Mouse (Mus musculus) heart, postnatal 0 days (tissue): ENCODE measurements around the gene Gm10392. TPM values are rescaled to one million over a fixed set of nuclear protein-coding genes. Genes with fewer than 3 reads are reported as not detected.

ENCODE experiments used
- ATAC-seq: fragments of 200-750 bp; cut with Nextera tagmentation; 2 replicates; pipeline ENCODE4 v1.8.0; 2017; ENCODE audit warnings: low read depth, moderate number of reproducible peaks, moderate library complexity; ENCODE audit not compliant: insufficient read depth
- DNase-seq: peaks from one replicate; pipeline ENCODE4 v3.0.0-alpha.2; 2016; ENCODE audit warnings: low spot score
- H3K27ac ChIP-seq: fragments of 300-500 bp; sonication (generic); 2 replicates; pipeline ENCODE4 v1.5.1; 2014; ENCODE audit warnings: low read depth, mild to moderate bottlenecking
- H3K27me3 ChIP-seq: fragments of 300-500 bp; sonication (generic); 2 replicates; pipeline ENCODE4 v1.6.1; 2014; ENCODE audit warnings: low read length, mixed read lengths; ENCODE audit not compliant: control insufficient read depth, insufficient read depth
- H3K36me3 ChIP-seq: fragments of 300-500 bp; sonication (generic); replicated peaks from 2 replicates; pipeline ENCODE4 v1.6.1; 2014; ENCODE audit warnings: low read length, mixed read lengths; ENCODE audit not compliant: control insufficient read depth, insufficient read depth
- H3K4me1 ChIP-seq: fragments of 300-500 bp; sonication (generic); 2 replicates; pipeline ENCODE4 v1.6.1; 2014; ENCODE audit warnings: antibody characterized with exemption; ENCODE audit not compliant: control insufficient read depth, insufficient read depth
- H3K4me2 ChIP-seq: fragments of 300-500 bp; sonication (generic); 2 replicates; pipeline ENCODE4 v1.6.1; 2014; ENCODE audit warnings: low read depth, mild to moderate bottlenecking, low read length, moderate library complexity
- H3K4me3 ChIP-seq: fragments of 300-500 bp; sonication (generic); 2 replicates; pipeline ENCODE4 v1.5.1; 2014; ENCODE audit warnings: low read depth, low read length
- H3K9ac ChIP-seq: fragments of 300-500 bp; sonication (generic); replicated peaks from 2 replicates; pipeline ENCODE4 v1.6.1; 2014; ENCODE audit warnings: low read depth, low read length, mixed read lengths
- H3K9me3 ChIP-seq: fragments of 300-500 bp; sonication (generic); replicated peaks from 2 replicates; pipeline ENCODE4 v1.6.1; 2016; ENCODE audit warnings: low read length; ENCODE audit not compliant: control insufficient read depth
- CTCF ChIP-seq: IDR thresholded peaks from 2 replicates; pipeline ENCODE4 v1.5.1; 2016; ENCODE audit warnings: antibody characterized with exemption, control low read depth, low read depth
- EP300 ChIP-seq: IDR thresholded peaks from 2 replicates; pipeline ENCODE4 v1.6.1; 2016; ENCODE audit warnings: antibody characterized with exemption, low read depth
- WGBS: fragments of 180-500 bp; shearing (Covaris S2); extraction: QIAGEN DNeasy Blood & Tissue Kit; methylation state at CpG from one replicate; pipeline ENCODE4 v1.1.7; 2014; 5-methylcytosine and 5-hydroxymethylcytosine counted together
- polyA plus RNA-seq: library from polyadenylated mRNA; unstranded; fragments of >200 nt; fragmentation: Nextera tagmentation; extraction: Ambion mirVana; gene quantifications from 2 replicates; pipeline ENCODE4 v1.2.1, GENCODE M21; 2015
- total RNA-seq: library from RNA; depleted of rRNA; stranded (reverse); fragments of >200 nt; gene quantifications from 2 replicates; pipeline ENCODE4 v1.2.3, GENCODE M21; 2014; ENCODE audit warnings: low replicate concordance

Gm10392 gene
- total and polyA plus RNA-seq, 2 experiments from 2014 or later: 0.08 TPM; not detected in 1

- H3K4me2 ChIP-seq: peak within 1 kb of the TSS; percentile 81
- H3K27ac ChIP-seq: peak within 1 kb of the TSS; percentile 63; the same call in 1 of the 2 replicates
- TF ChIP-seq CTCF (no peak), EP300 (no peak)
- H3K9me3 ChIP-seq: no peaks in the 10 kb centered on the region
- H3K36me3 ChIP-seq: no peaks in the 10 kb centered on the region
- H3K4me1 ChIP-seq: peaks cover 22% of the 10 kb centered on the region
- peak within 1 kb of the TSS; percentile 33 for H3K9ac ChIP-seq
- H3K27me3 ChIP-seq: peaks cover 5% of the 10 kb centered on the region; the same call in 1 of the 2 replicates
- peak within 1 kb of the TSS; percentile 69 for H3K4me3 ChIP-seq
- DNase-seq (no peak), ATAC-seq (no peak)
- 14% methylated on average over 39 of the region's 39 CpGs for WGBS
Observed at GRCm38 (mm10) chr11:77515637-77516552, 3.1 kb downstream of the Gm10392 start, which contains the start of gene Trp53i13. Gene Trp53i13 (minus strand): TSS chr11:77515980.

- H3K36me3 ChIP-seq: no peaks in the 10 kb centered on the region
- peak; percentile 48 for DNase-seq
Observed at GRCm38 (mm10) chr11:77514832-77515636, 4.0 kb downstream of the Gm10392 start, which contains the start of gene Abhd15. Gene Abhd15 (plus strand): TSS chr11:77515121.

GRCm38 (mm10) chr11:77514281-77514831 lies 4.6 kb downstream of the Gm10392 start:
- WGBS: 6% methylated on average over 19 of the region's 19 CpGs
- H3K27me3 ChIP-seq: peaks cover 5% of the 10 kb centered on the region; the same call in 1 of the 2 replicates
- peak overlapping the region; percentile 63 for H3K27ac ChIP-seq
- peaks cover 22% of the 10 kb centered on the region for H3K4me1 ChIP-seq
- peak overlapping the region; percentile 81 for H3K4me2 ChIP-seq
- peak overlapping the region; percentile 69 for H3K4me3 ChIP-seq
- no peaks in the 10 kb centered on the region for H3K36me3 ChIP-seq
- peak overlapping the region; percentile 33 for H3K9ac ChIP-seq
- no peaks in the 10 kb centered on the region for H3K9me3 ChIP-seq
- DNase-seq: no peak
- ATAC-seq: peak; percentile 9; the same call in 1 of the 2 replicates
- TF ChIP-seq CTCF (no peak), EP300 (no peak)

More at GRCm38 (mm10) chr11:77514832-77515636, 4.0 kb downstream of the Gm10392 start, which contains the start of gene Abhd15:
- Histone ChIP-seq H3K9ac (peak within 1 kb of the TSS; percentile 33), H3K4me2 (peak within 1 kb of the TSS; percentile 81), H3K27ac (peak within 1 kb of the TSS; percentile 63), H3K4me1 (peaks cover 22% of the 10 kb centered on the region), H3K27me3 (peaks cover 5% of the 10 kb centered on the region; the same call in 1 of the 2 replicates), H3K9me3 (no peaks in the 10 kb centered on the region), H3K4me3 (peak within 1 kb of the TSS; percentile 69)
- TF ChIP-seq CTCF (no peak), EP300 (no peak)
- under 1% methylated on average over 71 of the region's 72 CpGs for WGBS
- peak; percentile 61 for ATAC-seq

- peak overlapping the region; percentile 53 for H3K27ac ChIP-seq
- peak overlapping the region; percentile 69 for H3K4me3 ChIP-seq
- no peaks in the 10 kb centered on the region for H3K36me3 ChIP-seq
- ATAC-seq: no peak
- peaks cover 24% of the 10 kb centered on the region for H3K4me1 ChIP-seq
- 13% methylated on average over 10 of the region's 10 CpGs for WGBS
- H3K27me3 ChIP-seq: peaks cover 5% of the 10 kb centered on the region; the same call in 1 of the 2 replicates
- TF ChIP-seq EP300 (no peak), CTCF (no peak)
- H3K4me2 ChIP-seq: peak overlapping the region; percentile 81
- H3K9ac ChIP-seq: peak overlapping the region; percentile 37
- DNase-seq: no peak
- H3K9me3 ChIP-seq: no peaks in the 10 kb centered on the region
Observed at GRCm38 (mm10) chr11:77513811-77514170, 5.2 kb downstream of the Gm10392 start.
